34 mouse cellular contexts compared by ENCODE assay signal in genomic region chr5:116081616-116082015, GRCm38 (mm10). TPM values are rescaled to one million over a fixed set of nuclear protein-coding genes. Genes with fewer than 3 reads are reported as not detected.
DNase-seq lines count a peak whose midpoint lies in the region; ATAC-seq lines count a peak whose summit lies in the region.
"Had no signal": no experiment of that assay in that cellular context is flagged by ENCODE, and none has a peak within 500 bp of the region (broad histone marks: within the 10 kb centered on the region; RNA-seq: fewer than 3 reads in every experiment).

No protein-coding gene starts in this region.

- H3K9ac ChIP-seq in intestine, embryonic 15.5 days: no peak overlapping the region
- H3K9ac ChIP-seq: forebrain, embryonic 13.5 days; heart, embryonic 15.5 days; hindbrain, embryonic 13.5 days; liver, embryonic 15.5 days; lung, embryonic 14.5 days; midbrain, embryonic 15.5 days; neural tube, embryonic 15.5 days had no signal

- ATAC-seq in intestine, embryonic 15.5 days: no peak
- ATAC-seq: CD4-positive, CD25-positive, alpha-beta regulatory T cell, adult 4 months; forebrain, embryonic 13.5 days; intestine, postnatal 0 days; midbrain, embryonic 15.5 days had no signal

- peaks cover 19% of the 10 kb centered on the region for H3K27me3 ChIP-seq in intestine, embryonic 15.5 days (replicated peaks)

- no peak overlapping the region for H3K4me3 ChIP-seq in intestine, embryonic 15.5 days (replicated peaks)
- H3K4me3 ChIP-seq: forebrain, embryonic 13.5 days; heart, embryonic 15.5 days; hindbrain, embryonic 13.5 days; liver, embryonic 15.5 days; midbrain, embryonic 10.5 days; midbrain, embryonic 15.5 days; neural tube, embryonic 15.5 days had no signal

- 75% methylated on average over 7 of the region's 7 CpGs for WGBS in intestine, embryonic 15.5 days

- no peaks in the 10 kb centered on the region for H3K4me1 ChIP-seq in intestine, embryonic 15.5 days (replicated peaks)
- H3K4me1 ChIP-seq: forebrain, embryonic 13.5 days; heart, embryonic 15.5 days; liver, embryonic 15.5 days had no signal

- no peaks in the 10 kb centered on the region for H3K36me3 ChIP-seq in intestine, embryonic 15.5 days
- H3K36me3 ChIP-seq: heart, embryonic 15.5 days; hindbrain, embryonic 13.5 days; liver, embryonic 15.5 days; midbrain, embryonic 10.5 days; midbrain, embryonic 15.5 days; neural tube, embryonic 15.5 days had no signal

- no peak overlapping the region for H3K4me2 ChIP-seq in intestine, embryonic 15.5 days (replicated peaks)
- H3K4me2 ChIP-seq: forebrain, embryonic 13.5 days; heart, embryonic 15.5 days; hindbrain, embryonic 13.5 days; liver, embryonic 15.5 days; lung, embryonic 14.5 days; midbrain, embryonic 15.5 days; neural tube, embryonic 15.5 days had no signal

- H3K9me3 ChIP-seq in intestine, embryonic 15.5 days: no peaks in the 10 kb centered on the region
- H3K9me3 ChIP-seq: forebrain, embryonic 13.5 days; heart, embryonic 15.5 days; hindbrain, embryonic 13.5 days; liver, embryonic 15.5 days; midbrain, embryonic 10.5 days; midbrain, embryonic 15.5 days; neural tube, embryonic 15.5 days had no signal

- no peak overlapping the region for H3K27ac ChIP-seq in intestine, embryonic 15.5 days
- H3K27ac ChIP-seq: forebrain, embryonic 13.5 days; heart, embryonic 15.5 days; hindbrain, embryonic 13.5 days; liver, embryonic 15.5 days; midbrain, embryonic 10.5 days; midbrain, embryonic 15.5 days; neural tube, embryonic 15.5 days had no signal

- DNase-seq in heart, adult 11 months: peak; percentile 18
- DNase-seq in heart, adult 8-10 months (ENCODE audit: low spot score): no peak
- peak; percentile 11 for DNase-seq in brain, adult 2 months (ENCODE audit: low read depth, low spot score)
- peak; percentile 44 for DNase-seq in gastrocnemius, postnatal 10 days
- DNase-seq in right cerebral cortex, postnatal 4 days: no peak
- DNase-seq in right cerebral cortex, adult 18-20 months: no peak
- DNase-seq: adrenal gland, postnatal 10 days; cerebellum, adult 11-12 months; cerebellum, postnatal 36 days; kidney, adult 9 months; kidney, postnatal 10 days; layer of hippocampus, postnatal 36 days; lung, embryonic 14.5 days; retina, postnatal 1 day; right cerebral cortex, postnatal 25 days had no signal

RNA-seq across cellular contexts. Expression of gene Tmem233, which starts 1.4 kb away (rescaled TPM):
- under 1 TPM in 1 of 4 experiments, not detected in 3; 0.14 TPM for total RNA-seq in heart, adult 8-10 months (2022)
- total RNA-seq in gastrocnemius, postnatal 10 days (2021): 10 to 100 TPM; 71.7 to 81.9 TPM
- polyA plus RNA-seq in intestine, embryonic 15.5 days (2015; fragmentation: Nextera tagmentation; extraction: Ambion mirVana): not detected in 2 replicates
- total RNA-seq: heart, postnatal 25 days; layer of hippocampus, postnatal 36 days; liver, adult 2 months; megakaryocyte progenitor cell, adult 5-6 weeks had no signal
- polyA plus RNA-seq: CD4-positive, CD25-positive, alpha-beta regulatory T cell, adult 4 months; embryonic facial prominence, embryonic 11.5 days; forebrain, embryonic 13.5 days; frontal cortex, adult 2 months; heart, embryonic 15.5 days; hindbrain, embryonic 13.5 days; intestine, postnatal 0 days; large intestine, adult 2 months; limb, embryonic 11.5 days; liver, adult 2 months; liver, embryonic 15.5 days; midbrain, embryonic 10.5 days; midbrain, embryonic 15.5 days; stomach, embryonic 14.5 days; testis, adult 2 months had no signal

RNA-seq across cellular contexts. Expression of gene Prkab1, which starts 57.3 kb away (rescaled TPM):
- 10 to 100 TPM; 43.4 to 62.6 (median 47.1) TPM for total RNA-seq in heart, adult 8-10 months (2022)
- 10 to 100 TPM; 17.7 to 23.6 TPM for total RNA-seq in gastrocnemius, postnatal 10 days (2021)
- polyA plus RNA-seq in intestine, embryonic 15.5 days (2015; fragmentation: Nextera tagmentation; extraction: Ambion mirVana): 68.4 and 69.9 TPM in 2 replicates

Comparison
In these comparisons a context has a peak if more than half of its experiments do, and no peak if none do; other contexts are left out.
1. DNase-seq: peak in heart, adult 11 months (single experiment), brain, adult 2 months (single experiment) and gastrocnemius, postnatal 10 days (single experiment); none in heart, adult 8-10 months (single experiment), right cerebral cortex, postnatal 4 days (single experiment) and right cerebral cortex, adult 18-20 months (single experiment).
2. RNA of gene Tmem233, which starts 1.4 kb away (total RNA-seq): 71.7 to 81.9 TPM in gastrocnemius, postnatal 10 days; 0.14 TPM in heart, adult 8-10 months; every median in the first group is over 10 times any median in the second.